Mouse (Mus musculus) Patski (cell line): ENCODE results near the gene Mta3. TPM values are rescaled to one million over a fixed set of nuclear protein-coding genes. Genes with fewer than 3 reads are reported as not detected.

Experiments
- ATAC-seq: fragments of 100-300 bp; one replicate; pipeline ENCODE4 v1.8.0; 2021
- CTCF ChIA-PET: fragments of 350-600 bp; sonication (Branson Sonifier 250); formaldehyde crosslinking; loops from one replicate; lab custom pipeline; 2022; ENCODE audit warnings: inconsistent platforms; lab: Charles Lee
- POLR2A ChIA-PET: fragments of 350-600 bp; sonication (Branson Sonifier 250); formaldehyde crosslinking; loops from one replicate; lab custom pipeline; 2022; ENCODE audit warnings: antibody characterized with exemption, inconsistent platforms; lab: Charles Lee
- DNase-seq: peaks from one replicate; pipeline ENCODE4 v3.0.0-alpha.2; 2011; ENCODE audit warnings: low read depth, low spot score
- H3K27me3 ChIP-seq: fragments of 371-371 bp; one replicate; pipeline ENCODE4 v1.5.1; 2021
- CTCF ChIP-seq: fragments of 100-300 bp; IDR thresholded peaks from one replicate; pipeline ENCODE4 v1.5.1; 2021
- in situ Hi-C: fragments of 300-500 bp; cut with MboI; formaldehyde crosslinking; loops from 3 replicates; pipeline ENCODE4 v1.11.1; 2018; ENCODE audit warnings: low pct_unique_long_range_greater_than_20kb, mixed read lengths
- polyA plus RNA-seq: library from polyadenylated mRNA; unstranded; gene quantifications from one replicate; pipeline ENCODE4 v1.2.3, GENCODE M21; 2021

The Mta3 gene
- polyA plus RNA-seq, 1 experiment from 2014 or later = 50.7 TPM

GRCm38 (mm10) chr17:83691379-83691778 is 14.6 kb upstream of the Mta3 start:
- DNase-seq (no peak), ATAC-seq (no peak)
- no peak for TF ChIP-seq CTCF
- ChIA-PET CTCF (no interaction called here), POLR2A (no interaction called here)
- in situ Hi-C loops = no loop called here
- H3K27me3 ChIP-seq = no peaks in the 10 kb centered on the region

- CTCF ChIA-PET = no interaction called here
- no peak for TF ChIP-seq CTCF
- no peaks in the 10 kb centered on the region for H3K27me3 ChIP-seq
- POLR2A ChIA-PET = no interaction called here
- ATAC-seq (no peak), DNase-seq (no peak)
- in situ Hi-C loops = no loop called here
Observed at GRCm38 (mm10) chr17:83693941-83694340, 12.0 kb upstream of the Mta3 start.

GRCm38 (mm10) chr17:83695785-83696184 is 10.2 kb upstream of the Mta3 start:
- in situ Hi-C loops = no loop called here

GRCm38 (mm10) chr17:83699062-83699724 is 6.8 kb upstream of the Mta3 start:
- DNase-seq (no peak), ATAC-seq (no peak)
- ChIA-PET CTCF (no interaction called here), POLR2A (interaction anchor here (0.6 kb wide), 1 partner anchor 334 kb away, joined by 3 read pairs; no protein-coding TSS in a partner anchor)
- in situ Hi-C loops = no loop called here
- TF ChIP-seq CTCF = no peak
- H3K27me3 ChIP-seq = no peaks in the 10 kb centered on the region

More at GRCm38 (mm10) chr17:83695785-83696184, 10.2 kb upstream of the Mta3 start:
- ChIA-PET POLR2A (interaction anchor here (1.0 kb wide), 1 partner anchor 25 kb away, joined by 3 read pairs; no protein-coding TSS in a partner anchor), CTCF (no interaction called here)
- no peak for DNase-seq
- no peak for TF ChIP-seq CTCF
- ATAC-seq = no peak
- no peaks in the 10 kb centered on the region for H3K27me3 ChIP-seq

GRCm38 (mm10) chr17:83700125-83700524 is 5.8 kb upstream of the Mta3 start:
- ChIA-PET POLR2A (no interaction called here), CTCF (no interaction called here)
- no peak for ATAC-seq

GRCm38 (mm10) chr17:83704469-83704868 is 1.5 kb upstream of the Mta3 start:
- in situ Hi-C loops = no loop called here
- ATAC-seq (no peak), DNase-seq (no peak)
- CTCF ChIA-PET = interaction anchor here (1.0 to 1.3 kb wide), 2 partner anchors 9 to 15 kb away, joined by 3 to 4 read pairs; no protein-coding TSS in a partner anchor
- no peaks in the 10 kb centered on the region for H3K27me3 ChIP-seq
- no peak for TF ChIP-seq CTCF
- POLR2A ChIA-PET = no interaction called here

More at GRCm38 (mm10) chr17:83700125-83700524, 5.8 kb upstream of the Mta3 start:
- no peaks in the 10 kb centered on the region for H3K27me3 ChIP-seq
- TF ChIP-seq CTCF = no peak
- in situ Hi-C loops = no loop called here
- DNase-seq = no peak

- peak; percentile 27 for ATAC-seq
- in situ Hi-C loops = no loop called here
- H3K27me3 ChIP-seq = no peaks in the 10 kb centered on the region
- no peak for DNase-seq
- POLR2A ChIA-PET = interaction anchor here (0.6 to 0.9 kb wide), 4 partner anchors 28 to 324 kb away, joined by 3 to 5 read pairs (median 4); no protein-coding TSS in a partner anchor
- no peak for TF ChIP-seq CTCF
- CTCF ChIA-PET = interaction anchor here (1.0 kb wide), 1 partner anchor 7 kb away, joined by 3 read pairs; no protein-coding TSS in a partner anchor
Observed at GRCm38 (mm10) chr17:83705352-83706115, 429 bp upstream of the Mta3 start.

GRCm38 (mm10) chr17:83706594-83707126 is 697 bp downstream of the Mta3 start:
- CTCF ChIA-PET = no interaction called here
- ATAC-seq (peak; percentile 56), DNase-seq (peak; percentile 6)
- in situ Hi-C loops = no loop called here
- POLR2A ChIA-PET = interaction anchor here (0.9 kb wide), 1 partner anchor 37 kb away, joined by 3 read pairs; no protein-coding TSS in a partner anchor
- TF ChIP-seq CTCF = no peak
- H3K27me3 ChIP-seq = no peaks in the 10 kb centered on the region

- H3K27me3 ChIP-seq = no peaks in the 10 kb centered on the region
- no peak for TF ChIP-seq CTCF
- no peak for ATAC-seq
- no peak for DNase-seq
- POLR2A ChIA-PET = interaction anchor here (0.6 kb wide), 1 partner anchor 65 kb away, joined by 3 read pairs; no protein-coding TSS in a partner anchor
- CTCF ChIA-PET = no interaction called here
- in situ Hi-C loops = no loop called here
Observed at GRCm38 (mm10) chr17:83707372-83707771, 1.4 kb downstream of the Mta3 start.

GRCm38 (mm10) chr17:83707846-83708245 is 1.9 kb downstream of the Mta3 start:
- TF ChIP-seq CTCF = no peak
- ATAC-seq (no peak), DNase-seq (no peak)
- ChIA-PET CTCF (no interaction called here), POLR2A (interaction anchor here (0.6 kb wide), 1 partner anchor 64 kb away, joined by 3 read pairs; no protein-coding TSS in a partner anchor)
- H3K27me3 ChIP-seq = no peaks in the 10 kb centered on the region
- in situ Hi-C loops = no loop called here
